Mouse (Mus musculus) liver, embryonic 13.5 days (tissue): ENCODE measurements at regions not wholly inside any gene's neighbourhood (a gene's known extent, or its start where the extent isn't known, plus 50 kb on each side); places are given as distances from the start of the nearest gene placed in this dataset.

ENCODE experiments used
- ATAC-seq: fragments of 200-750 bp; cut with Nextera tagmentation; 2 replicates; pipeline ENCODE4 v1.8.0; 2017; ENCODE audit warnings: low read depth, mild to moderate bottlenecking, moderate number of reproducible peaks, moderate library complexity
- DNase-seq: peaks from one replicate; pipeline ENCODE4 v3.0.0; 2022
- H3K27ac ChIP-seq: fragments of 300-500 bp; sonication (generic); 2 replicates; pipeline ENCODE4 v1.5.1; 2015; ENCODE audit warnings: moderate library complexity, mild to moderate bottlenecking, inconsistent platforms
- H3K27me3 ChIP-seq: fragments of 300-500 bp; sonication (generic); 2 replicates; pipeline ENCODE4 v1.6.1; 2015; ENCODE audit warnings: mild to moderate bottlenecking, inconsistent platforms
- H3K36me3 ChIP-seq: fragments of 300-500 bp; sonication (generic); 2 replicates; pipeline ENCODE4 v1.6.1; 2015; ENCODE audit warnings: mild to moderate bottlenecking, inconsistent platforms
- H3K4me1 ChIP-seq: fragments of 300-500 bp; sonication (generic); replicated peaks from 2 replicates; pipeline ENCODE4 v1.6.1; 2015; ENCODE audit warnings: inconsistent platforms
- H3K4me2 ChIP-seq: fragments of 300-500 bp; sonication (generic); 2 replicates; pipeline ENCODE4 v1.6.1; 2015; ENCODE audit warnings: inconsistent platforms, mild to moderate bottlenecking, moderate library complexity
- H3K4me3 ChIP-seq: fragments of 300-500 bp; sonication (generic); replicated peaks from 2 replicates; pipeline ENCODE4 v1.5.1; 2015; ENCODE audit warnings: mild to moderate bottlenecking, inconsistent platforms
- H3K9ac ChIP-seq: fragments of 300-500 bp; sonication (generic); 2 replicates; pipeline ENCODE4 v1.6.1; 2015; ENCODE audit warnings: mild to moderate bottlenecking, inconsistent platforms
- H3K9me3 ChIP-seq: fragments of 300-500 bp; sonication (generic); replicated peaks from 2 replicates; pipeline ENCODE4 v1.6.1; 2016; ENCODE audit warnings: inconsistent platforms
- WGBS: fragments of 180-500 bp; shearing (Covaris S2); methylation state at CpG from one replicate; pipeline ENCODE4 v1.1.7; 2015; ENCODE audit not compliant: insufficient replicate concordance; 5-methylcytosine and 5-hydroxymethylcytosine counted together

DNA sequence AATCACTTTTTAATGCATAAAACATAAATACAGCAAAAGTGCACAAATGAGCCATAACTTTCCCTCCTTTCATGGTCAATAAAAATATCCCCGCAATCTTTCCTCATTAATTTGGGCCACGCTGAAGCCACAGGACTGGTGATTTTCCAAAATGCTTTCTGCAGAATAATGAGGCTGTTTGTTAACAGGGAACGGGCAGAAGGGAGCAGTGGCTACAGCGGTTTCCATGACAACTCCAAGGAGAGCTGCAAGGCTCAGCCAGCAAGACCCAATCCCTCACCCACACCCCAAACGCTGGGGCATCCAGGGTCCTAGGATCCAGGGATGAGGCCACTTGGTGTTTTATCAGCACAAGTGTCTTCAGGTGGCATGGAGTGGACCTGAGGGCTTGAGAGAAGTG lies 248.2 kb upstream of the Kcnab2 start:
- H3K4me3 ChIP-seq = no peak overlapping the region
- H3K4me1 ChIP-seq = no peaks in the 10 kb centered on the region
- H3K9ac ChIP-seq = no peak overlapping the region
- H3K4me2 ChIP-seq = no peak overlapping the region
- no peaks in the 10 kb centered on the region for H3K36me3 ChIP-seq
- no peak overlapping the region for H3K27ac ChIP-seq
- H3K27me3 ChIP-seq = no peaks in the 10 kb centered on the region
- peaks cover 9% of the 10 kb centered on the region; the same call in 1 of the 2 replicates for H3K9me3 ChIP-seq
- DNase-seq = no peak
- ATAC-seq = no peak
- WGBS = 66% methylated on average over 5 of the region's 5 CpGs

GRCm38 (mm10) chr4:152725423-152725822 lies 247.8 kb upstream of the Kcnab2 start:
- Histone ChIP-seq H3K27me3 (no peaks in the 10 kb centered on the region), H3K9me3 (peaks cover 9% of the 10 kb centered on the region; the same call in 1 of the 2 replicates), H3K36me3 (no peaks in the 10 kb centered on the region), H3K9ac (no peak overlapping the region), H3K4me2 (no peak overlapping the region), H3K27ac (no peak overlapping the region), H3K4me1 (no peaks in the 10 kb centered on the region), H3K4me3 (no peak overlapping the region)
- WGBS = 51% methylated on average over 6 of the region's 6 CpGs
- DNase-seq (no peak), ATAC-seq (no peak)

GRCm38 (mm10) chr4:152724741-152725140 lies 247.1 kb upstream of the Kcnab2 start:
- Histone ChIP-seq H3K36me3 (no peaks in the 10 kb centered on the region), H3K9me3 (peaks cover 11% of the 10 kb centered on the region), H3K27ac (no peak overlapping the region), H3K4me2 (no peak overlapping the region), H3K4me3 (no peak overlapping the region), H3K4me1 (no peaks in the 10 kb centered on the region), H3K27me3 (no peaks in the 10 kb centered on the region), H3K9ac (no peak overlapping the region)
- WGBS = 72% methylated on average over 7 of the region's 7 CpGs
- no peak for DNase-seq
- ATAC-seq = no peak

DNA sequence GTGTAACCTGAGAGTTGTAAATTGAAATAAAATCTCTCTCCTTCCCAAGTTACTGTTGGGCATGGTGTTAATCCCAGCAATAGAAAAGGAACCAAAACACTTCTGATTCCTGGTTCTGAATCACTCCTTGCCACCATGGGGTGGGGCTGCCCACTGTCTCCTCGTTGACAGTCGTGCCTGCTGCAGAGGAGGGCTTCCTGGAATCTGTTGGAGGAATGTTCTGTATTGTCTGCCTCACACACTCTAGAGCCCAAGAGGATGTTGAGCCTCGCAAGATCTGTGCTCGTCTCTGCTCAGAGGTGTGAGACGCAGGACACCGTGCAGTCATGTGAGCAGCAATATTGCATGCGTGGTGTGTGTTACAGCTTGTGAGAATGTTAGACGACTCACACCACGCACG lies 246.4 kb upstream of the Kcnab2 start:
- Histone ChIP-seq H3K4me3 (no peak overlapping the region), H3K27ac (no peak overlapping the region), H3K36me3 (no peaks in the 10 kb centered on the region), H3K9me3 (peaks cover 17% of the 10 kb centered on the region), H3K9ac (no peak overlapping the region), H3K27me3 (no peaks in the 10 kb centered on the region), H3K4me1 (no peaks in the 10 kb centered on the region), H3K4me2 (no peak overlapping the region)
- WGBS = 60% methylated on average over 10 of the region's 10 CpGs
- DNase-seq = no peak
- ATAC-seq = no peak

GRCm38 (mm10) chr4:152720528-152720927 lies 242.9 kb upstream of the Kcnab2 start:
- no peaks in the 10 kb centered on the region for H3K27me3 ChIP-seq
- H3K9ac ChIP-seq = no peak overlapping the region
- H3K4me2 ChIP-seq = no peak overlapping the region
- no peak overlapping the region for H3K4me3 ChIP-seq
- no peak for ATAC-seq
- whole genome bisulfite sequencing = 30% methylated on average over 8 of the region's 8 CpGs
- H3K9me3 ChIP-seq = peaks cover 18% of the 10 kb centered on the region
- H3K27ac ChIP-seq = no peak overlapping the region
- no peaks in the 10 kb centered on the region for H3K36me3 ChIP-seq
- H3K4me1 ChIP-seq = no peaks in the 10 kb centered on the region
- no peak for DNase-seq

DNA sequence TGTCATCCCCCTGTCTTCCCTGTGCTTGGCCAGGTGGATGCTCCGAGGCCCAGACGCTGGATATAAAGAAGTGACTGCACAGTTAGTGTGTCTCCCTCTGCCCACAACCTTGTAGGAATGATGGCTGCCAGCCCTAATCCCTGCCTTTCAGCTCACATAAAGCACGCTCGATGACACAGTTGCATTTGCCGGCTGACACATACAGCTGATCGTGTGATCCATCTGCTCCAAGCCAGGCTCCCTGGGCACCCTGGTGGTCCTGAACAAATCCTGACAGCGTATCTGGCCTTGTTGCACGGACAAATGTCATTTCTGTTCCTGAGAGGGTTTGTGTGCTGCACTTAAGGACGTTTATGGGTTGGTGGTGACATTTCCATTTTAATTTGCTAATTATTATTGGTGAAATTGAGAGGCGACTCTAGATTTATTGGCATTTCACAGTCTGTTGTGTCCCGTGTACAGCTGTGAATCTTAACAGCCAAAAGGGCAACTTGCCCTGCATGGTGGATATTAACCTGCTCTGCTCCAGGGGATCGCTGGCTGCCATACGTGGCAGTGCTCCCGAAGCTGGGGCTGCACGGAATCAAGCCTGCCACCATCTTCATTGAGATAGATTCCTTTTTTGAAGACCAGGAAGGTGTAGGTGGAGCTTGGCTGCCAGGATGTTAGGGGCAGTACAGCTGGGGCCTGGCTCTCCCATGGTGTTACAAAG lies 241.9 kb upstream of the Kcnab2 start:
- ATAC-seq (no peak), DNase-seq (no peak)
- H3K4me3 ChIP-seq = no peak overlapping the region
- H3K4me2 ChIP-seq = no peak overlapping the region
- H3K9me3 ChIP-seq = peaks cover 18% of the 10 kb centered on the region
- no peak overlapping the region for H3K27ac ChIP-seq
- H3K9ac ChIP-seq = no peak overlapping the region
- no peaks in the 10 kb centered on the region for H3K4me1 ChIP-seq
- WGBS = 67% methylated on average over 15 of the region's 15 CpGs
- no peaks in the 10 kb centered on the region for H3K36me3 ChIP-seq
- H3K27me3 ChIP-seq = no peaks in the 10 kb centered on the region

- WGBS = 72% methylated on average over 5 of the region's 5 CpGs
- Histone ChIP-seq H3K4me2 (no peak overlapping the region), H3K27ac (no peak overlapping the region), H3K4me3 (no peak overlapping the region), H3K4me1 (no peaks in the 10 kb centered on the region), H3K27me3 (no peaks in the 10 kb centered on the region), H3K9ac (no peak overlapping the region), H3K36me3 (no peaks in the 10 kb centered on the region), H3K9me3 (peaks cover 17% of the 10 kb centered on the region; the same call in 1 of the 2 replicates)
- DNase-seq (no peak), ATAC-seq (no peak)
Observed at GRCm38 (mm10) chr4:152710339-152710738, 232.7 kb upstream of the Kcnab2 start.

GRCm38 (mm10) chr4:152700217-152700616 lies 222.5 kb upstream of the Kcnab2 start:
- H3K4me3 ChIP-seq = no peak overlapping the region
- no peak overlapping the region for H3K9ac ChIP-seq
- no peak overlapping the region for H3K27ac ChIP-seq
- peaks cover 8% of the 10 kb centered on the region; the same call in 1 of the 2 replicates for H3K9me3 ChIP-seq
- H3K4me2 ChIP-seq = no peak overlapping the region
- no peaks in the 10 kb centered on the region for H3K27me3 ChIP-seq
- ATAC-seq (no peak), DNase-seq (no peak)
- no peaks in the 10 kb centered on the region for H3K4me1 ChIP-seq
- 56% methylated on average over 7 of the region's 7 CpGs for WGBS
- no peaks in the 10 kb centered on the region for H3K36me3 ChIP-seq

- DNase-seq (no peak), ATAC-seq (no peak)
- Histone ChIP-seq H3K4me2 (no peak overlapping the region), H3K4me3 (no peak overlapping the region), H3K27me3 (no peaks in the 10 kb centered on the region), H3K36me3 (no peaks in the 10 kb centered on the region), H3K9ac (no peak overlapping the region), H3K27ac (no peak overlapping the region), H3K9me3 (peaks cover 8% of the 10 kb centered on the region; the same call in 1 of the 2 replicates), H3K4me1 (no peaks in the 10 kb centered on the region)
- WGBS = 53% methylated on average over 22 of the region's 22 CpGs
Observed at GRCm38 (mm10) chr4:152697247-152697960, 219.7 kb upstream of the Kcnab2 start.

GRCm38 (mm10) chr4:152691735-152692134 lies 214.1 kb upstream of the Kcnab2 start:
- H3K4me3 ChIP-seq = no peak overlapping the region
- no peaks in the 10 kb centered on the region for H3K4me1 ChIP-seq
- no peak overlapping the region for H3K4me2 ChIP-seq
- 47% methylated on average over 12 of the region's 12 CpGs for WGBS
- H3K36me3 ChIP-seq = no peaks in the 10 kb centered on the region
- H3K9me3 ChIP-seq = peaks cover 27% of the 10 kb centered on the region
- ATAC-seq (no peak), DNase-seq (no peak)
- no peaks in the 10 kb centered on the region for H3K27me3 ChIP-seq
- no peak overlapping the region for H3K27ac ChIP-seq
- H3K9ac ChIP-seq = no peak overlapping the region

- no peaks in the 10 kb centered on the region for H3K27me3 ChIP-seq
- WGBS = 77% methylated on average over 13 of the region's 13 CpGs
- H3K9ac ChIP-seq = no peak overlapping the region
- no peak for DNase-seq
- ATAC-seq = no peak
- H3K27ac ChIP-seq = no peak overlapping the region
- H3K4me3 ChIP-seq = no peak overlapping the region
- H3K9me3 ChIP-seq = peaks cover 31% of the 10 kb centered on the region
- no peaks in the 10 kb centered on the region for H3K4me1 ChIP-seq
- no peaks in the 10 kb centered on the region for H3K36me3 ChIP-seq
- H3K4me2 ChIP-seq = no peak overlapping the region
Observed at GRCm38 (mm10) chr4:152691302-152691701, 213.6 kb upstream of the Kcnab2 start.

- H3K36me3 ChIP-seq = no peaks in the 10 kb centered on the region
- no peaks in the 10 kb centered on the region for H3K4me1 ChIP-seq
- H3K4me2 ChIP-seq = no peak overlapping the region
- DNase-seq (no peak), ATAC-seq (no peak)
- peaks cover 33% of the 10 kb centered on the region for H3K9me3 ChIP-seq
- H3K4me3 ChIP-seq = no peak overlapping the region
- 54% methylated on average over 4 of the region's 4 CpGs for WGBS
- H3K27ac ChIP-seq = no peak overlapping the region
- no peak overlapping the region for H3K9ac ChIP-seq
- H3K27me3 ChIP-seq = no peaks in the 10 kb centered on the region
Observed at GRCm38 (mm10) chr4:152690766-152691165, 213.1 kb upstream of the Kcnab2 start.
